Mouse (Mus musculus) lung, embryonic 15.5 days (tissue): ENCODE data around the gene Ankra2. TPM values are rescaled to one million over a fixed set of nuclear protein-coding genes. Genes with fewer than 3 reads are reported as not detected.

Experiments used
- ATAC-seq: fragments of 200-750 bp; cut with Nextera tagmentation; 2 replicates; pipeline ENCODE4 v1.8.0; 2017; ENCODE audit warnings: moderate number of reproducible peaks, borderline replicate concordance; ENCODE audit not compliant: low FRiP score, low TSS enrichment; ENCODE audit errors: extremely low read depth
- H3K27ac ChIP-seq: fragments of 300-500 bp; sonication (generic); 2 replicates; pipeline ENCODE4 v1.5.1; 2015; ENCODE audit warnings: moderate library complexity, mild to moderate bottlenecking, inconsistent platforms
- H3K27me3 ChIP-seq: fragments of 300-500 bp; sonication (generic); 2 replicates; pipeline ENCODE4 v1.6.1; 2015; ENCODE audit warnings: inconsistent platforms
- H3K36me3 ChIP-seq: fragments of 300-500 bp; sonication (generic); 2 replicates; pipeline ENCODE4 v1.6.1; 2015; ENCODE audit warnings: inconsistent platforms
- H3K4me1 ChIP-seq: fragments of 300-500 bp; sonication (generic); 2 replicates; pipeline ENCODE4 v1.6.1; 2015; ENCODE audit warnings: inconsistent platforms
- H3K4me2 ChIP-seq: fragments of 300-500 bp; sonication (generic); 2 replicates; pipeline ENCODE4 v1.6.1; 2015; ENCODE audit warnings: inconsistent platforms, mild to moderate bottlenecking, moderate library complexity
- H3K4me3 ChIP-seq: fragments of 300-500 bp; sonication (generic); 2 replicates; pipeline ENCODE4 v1.5.1; 2015; ENCODE audit warnings: mild to moderate bottlenecking, inconsistent platforms
- H3K9ac ChIP-seq: fragments of 300-500 bp; sonication (generic); 2 replicates; pipeline ENCODE4 v1.6.1; 2015; ENCODE audit warnings: inconsistent platforms
- H3K9me3 ChIP-seq: fragments of 300-500 bp; sonication (generic); 2 replicates; pipeline ENCODE4 v1.6.1; 2016; ENCODE audit warnings: inconsistent platforms
- WGBS: fragments of 180-500 bp; shearing (Covaris S2); methylation state at CpG from one replicate; pipeline ENCODE4 v1.1.7; 2015; 5-methylcytosine and 5-hydroxymethylcytosine counted together
- polyA plus RNA-seq: library from polyadenylated mRNA; unstranded; fragments of >200 nt; fragmentation: Nextera tagmentation; extraction: Ambion mirVana; gene quantifications from 2 replicates; pipeline ENCODE4 v1.2.1, GENCODE M21; 2015

The Ankra2 gene
- polyA plus RNA-seq, 1 experiment from 2014 or later: 18.8 TPM

GRCm38 (mm10) chr13:98317246-98317677 lies 54.4 kb downstream of the Ankra2 start:
- no peaks in the 10 kb centered on the region for H3K9me3 ChIP-seq
- peaks cover 11% of the 10 kb centered on the region for H3K4me1 ChIP-seq
- H3K4me3 ChIP-seq: peak overlapping the region; percentile 94
- no peak for ATAC-seq
- H3K27me3 ChIP-seq: no peaks in the 10 kb centered on the region
- peak overlapping the region; percentile 67 for H3K4me2 ChIP-seq
- H3K36me3 ChIP-seq: peaks cover 12% of the 10 kb centered on the region; the same call in 1 of the 2 replicates
- peak overlapping the region; percentile 87 for H3K27ac ChIP-seq
- 2% methylated on average over 16 of the region's 16 CpGs for WGBS
- peak overlapping the region; percentile 98 for H3K9ac ChIP-seq

GRCm38 (mm10) chr13:98317911-98318310 lies 55.0 kb downstream of the Ankra2 start:
- Histone ChIP-seq H3K27me3 (no peaks in the 10 kb centered on the region), H3K27ac (no peak overlapping the region), H3K4me2 (peak overlapping the region; percentile 67; the same call in 1 of the 2 replicates), H3K9ac (no peak overlapping the region), H3K36me3 (peaks cover 7% of the 10 kb centered on the region; the same call in 1 of the 2 replicates), H3K9me3 (no peaks in the 10 kb centered on the region), H3K4me3 (no peak overlapping the region; the same call in 1 of the 2 replicates), H3K4me1 (peaks cover 11% of the 10 kb centered on the region)
- no peak for ATAC-seq
- WGBS: 80% methylated on average over 6 of the region's 6 CpGs

Other genes starting within 250 kb of the Ankra2 start
- 18.8 and 19.3 TPM in 2 replicates for gene Arhgef28, start 56.6 kb upstream of the Ankra2 start, polyA plus RNA-seq
- gene Utp15, start within 50 bp of the Ankra2 start, polyA plus RNA-seq: 32.6 and 33.0 TPM in 2 replicates
- gene Gm21976, start 16.8 kb downstream of the Ankra2 start, polyA plus RNA-seq: not detected in 2 replicates
- gene Btf3, start 53.9 kb downstream of the Ankra2 start, polyA plus RNA-seq: 652 and 689 TPM in 2 replicates
- 0.04 and 0.06 TPM in 2 replicates for gene Foxd1, start 91.2 kb downstream of the Ankra2 start, polyA plus RNA-seq
- gene Gm10320, start 228.9 kb downstream of the Ankra2 start, polyA plus RNA-seq: 1.3 and 1.6 TPM in 2 replicates